Mouse (Mus musculus) hindbrain, embryonic 12.5 days (tissue): Measurements from ENCODE around the gene Gm17374. TPM values are rescaled to one million over a fixed set of nuclear protein-coding genes. Genes with fewer than 3 reads are reported as not detected.
"Not testable (repeated sequence)": the region's sequence is repeated elsewhere in the genome, so short reads cannot be mapped to it uniquely, and the experiment has no call there.

Experiments
- ATAC-seq: fragments of 200-750 bp; cut with Nextera tagmentation; 2 replicates; pipeline ENCODE4 v1.8.0; 2017; ENCODE audit warnings: moderate TSS enrichment; ENCODE audit not compliant: low FRiP score
- H3K27ac ChIP-seq: fragments of 300-500 bp; sonication (generic); 2 replicates; pipeline ENCODE4 v1.5.1; 2016; ENCODE audit warnings: mild to moderate bottlenecking
- H3K27me3 ChIP-seq: fragments of 300-500 bp; sonication (generic); 2 replicates; pipeline ENCODE4 v1.6.1; 2016; ENCODE audit warnings: mild to moderate bottlenecking
- H3K36me3 ChIP-seq: fragments of 300-500 bp; sonication (generic); 2 replicates; pipeline ENCODE4 v1.6.1; 2016; ENCODE audit warnings: mild to moderate bottlenecking
- H3K4me1 ChIP-seq: fragments of 300-500 bp; sonication (generic); 2 replicates; pipeline ENCODE4 v1.6.1; 2016
- H3K4me2 ChIP-seq: fragments of 300-500 bp; sonication (generic); replicated peaks from 2 replicates; pipeline ENCODE4 v1.6.1; 2016; ENCODE audit warnings: mild to moderate bottlenecking
- H3K4me3 ChIP-seq: fragments of 300-500 bp; sonication (generic); 2 replicates; pipeline ENCODE4 v1.5.1; 2016; ENCODE audit warnings: mild to moderate bottlenecking
- H3K9ac ChIP-seq: fragments of 300-500 bp; sonication (generic); 2 replicates; pipeline ENCODE4 v1.6.1; 2016; ENCODE audit warnings: mild to moderate bottlenecking, moderate library complexity
- H3K9me3 ChIP-seq: fragments of 300-500 bp; sonication (generic); replicated peaks from 2 replicates; pipeline ENCODE4 v1.6.1; 2016; ENCODE audit warnings: mild to moderate bottlenecking
- WGBS: fragments of 180-500 bp; shearing (Covaris S2); methylation state at CpG from one replicate; pipeline ENCODE4 v1.1.7; 2016; 5-methylcytosine and 5-hydroxymethylcytosine counted together
- polyA plus RNA-seq: library from polyadenylated mRNA; unstranded; fragments of >200 nt; fragmentation: Nextera tagmentation; extraction: Ambion mirVana; gene quantifications from 2 replicates; pipeline ENCODE4 v1.2.1, GENCODE M21; 2016

The Gm17374 gene
- not detected in 2 replicates for polyA plus RNA-seq

DNA sequence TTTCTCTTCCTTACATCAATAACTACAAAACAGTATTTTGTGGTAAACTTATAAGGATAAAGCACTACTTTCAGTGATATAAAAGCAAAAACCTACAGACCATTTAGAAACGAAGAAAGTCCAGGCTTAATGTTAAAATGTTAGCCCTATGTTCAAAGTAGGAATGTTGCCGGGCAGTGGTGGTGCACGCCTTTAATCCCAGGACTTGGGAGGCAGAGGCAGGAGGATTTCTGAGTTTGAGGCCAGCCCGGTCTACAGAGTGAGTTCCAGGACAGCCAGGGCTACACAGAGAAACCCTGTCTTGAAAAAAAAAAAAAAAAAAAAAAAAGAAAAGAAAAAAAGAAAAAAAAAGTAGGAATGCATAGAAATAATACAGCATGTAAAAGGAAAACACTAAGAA is at the start of gene Gm17374:
Gene Gm17374, plus strand, starts transcription at position 301 of the 400 bp plus-strand sequence.
- not testable (repeated sequence) for H3K4me2 ChIP-seq, H3K4me3 ChIP-seq, H3K27ac ChIP-seq, H3K4me1 ChIP-seq, H3K9ac ChIP-seq, ATAC-seq, H3K9me3 ChIP-seq, H3K27me3 ChIP-seq
- WGBS, result 94% methylated on average over 4 of the region's 4 CpGs
- peaks cover 26% of the 10 kb centered on the region for H3K36me3 ChIP-seq

DNA sequence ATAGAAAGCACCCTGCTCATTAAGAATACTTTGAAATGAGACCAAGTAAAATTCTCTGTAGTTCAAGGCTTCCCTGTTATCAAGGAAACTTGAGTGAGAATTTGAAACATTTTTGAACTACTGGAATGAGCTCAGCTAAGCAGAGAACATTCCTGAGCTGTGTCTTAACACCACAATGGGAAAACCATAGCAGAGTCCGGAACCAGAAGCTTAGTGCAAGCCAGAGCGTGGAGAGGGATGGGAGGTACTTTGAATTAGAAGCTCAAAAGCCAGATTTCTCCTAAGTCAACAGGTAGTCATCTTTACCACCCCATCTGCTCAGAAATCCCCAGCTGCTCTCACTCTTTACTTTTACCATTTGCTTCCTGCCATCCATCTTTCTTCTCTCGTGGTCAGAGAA is 46.9 kb upstream of the Gm17374 start:
- H3K4me2 ChIP-seq, result no peak overlapping the region
- H3K27ac ChIP-seq, result no peak overlapping the region
- no peak for ATAC-seq
- H3K4me3 ChIP-seq, result no peak overlapping the region
- no peaks in the 10 kb centered on the region for H3K4me1 ChIP-seq
- H3K27me3 ChIP-seq, result no peaks in the 10 kb centered on the region
- H3K9me3 ChIP-seq, result no peaks in the 10 kb centered on the region
- H3K36me3 ChIP-seq, result no peaks in the 10 kb centered on the region
- no peak overlapping the region for H3K9ac ChIP-seq
- WGBS, result 70% methylated on average over 3 of the region's 3 CpGs

DNA sequence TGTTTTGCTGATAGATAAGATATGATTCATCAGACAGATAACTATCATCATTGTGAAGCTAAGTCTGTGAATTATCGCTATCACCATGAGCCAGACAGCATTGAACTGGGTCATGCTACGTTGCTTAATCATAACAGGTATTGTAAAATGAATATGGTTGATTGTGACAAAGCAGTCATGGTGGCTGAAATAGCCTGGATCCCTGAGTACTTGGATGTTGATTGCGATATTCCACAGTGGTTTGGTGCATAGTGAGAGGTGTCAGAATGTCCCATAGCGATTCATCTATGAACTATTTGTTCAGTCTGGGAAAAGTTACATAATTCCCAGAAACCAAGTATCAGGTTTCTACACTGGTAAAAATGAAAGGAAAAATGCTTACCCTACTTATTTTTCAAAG is 44.2 kb upstream of the Gm17374 start:
- H3K4me2 ChIP-seq, result no peak overlapping the region
- no peak overlapping the region for H3K4me3 ChIP-seq
- ATAC-seq, result no peak
- H3K36me3 ChIP-seq, result no peaks in the 10 kb centered on the region
- H3K9me3 ChIP-seq, result no peaks in the 10 kb centered on the region
- no peak overlapping the region for H3K9ac ChIP-seq
- no peaks in the 10 kb centered on the region for H3K27me3 ChIP-seq
- WGBS, result 92% methylated on average over 4 of the region's 4 CpGs
- no peaks in the 10 kb centered on the region for H3K4me1 ChIP-seq
- no peak overlapping the region for H3K27ac ChIP-seq

DNA sequence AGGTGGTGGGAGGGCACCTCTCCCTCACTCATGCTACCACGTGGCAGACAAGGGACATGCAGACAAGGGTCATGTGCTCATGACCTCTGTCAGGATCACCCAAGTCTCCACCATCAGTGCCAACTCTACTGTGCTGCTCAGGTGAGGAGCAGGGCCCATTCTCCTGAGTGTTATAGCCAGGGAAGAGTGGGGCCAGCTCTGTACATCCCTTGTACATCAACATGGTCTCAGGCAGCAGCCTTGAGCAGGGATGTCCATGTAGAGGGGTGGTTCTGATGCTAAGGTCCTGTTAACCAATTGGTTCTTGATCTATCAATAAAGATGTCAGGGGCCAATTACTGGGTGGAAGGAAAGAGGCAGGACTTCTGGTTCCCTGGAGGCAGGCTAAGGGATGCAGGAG is 42.9 kb upstream of the Gm17374 start:
- no peaks in the 10 kb centered on the region for H3K4me1 ChIP-seq
- H3K27ac ChIP-seq, result no peak overlapping the region
- no peak overlapping the region for H3K4me3 ChIP-seq
- no peaks in the 10 kb centered on the region for H3K36me3 ChIP-seq
- no peak for ATAC-seq
- H3K4me2 ChIP-seq, result no peak overlapping the region
- no peak overlapping the region for H3K9ac ChIP-seq
- no peaks in the 10 kb centered on the region for H3K9me3 ChIP-seq
- 40% methylated on average over 1 of the region's 1 CpGs for WGBS
- H3K27me3 ChIP-seq, result no peaks in the 10 kb centered on the region

DNA sequence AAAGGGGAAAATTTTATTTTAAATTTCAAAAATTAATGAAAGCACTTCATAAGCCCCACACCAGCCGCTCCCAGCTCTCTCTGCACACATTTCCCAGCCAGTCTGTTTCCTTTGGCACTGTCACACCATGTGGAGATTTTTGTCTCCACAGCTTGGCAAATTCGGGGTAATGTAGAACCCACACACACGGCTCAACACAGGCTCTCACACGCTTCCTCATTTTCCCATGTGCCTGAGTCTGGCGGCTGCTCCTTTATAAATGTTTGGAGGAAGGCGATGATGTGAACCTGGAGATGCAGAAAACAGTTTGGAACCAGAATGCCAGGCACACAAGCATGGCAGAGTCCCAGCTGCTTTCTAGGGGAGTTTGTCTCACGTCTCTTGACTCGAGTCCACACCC is 38.0 kb upstream of the Gm17374 start:
- Histone ChIP-seq H3K27me3 (no peaks in the 10 kb centered on the region), H3K27ac (no peak overlapping the region), H3K4me3 (no peak overlapping the region), H3K9ac (no peak overlapping the region), H3K36me3 (no peaks in the 10 kb centered on the region), H3K4me1 (no peaks in the 10 kb centered on the region), H3K9me3 (no peaks in the 10 kb centered on the region), H3K4me2 (no peak overlapping the region)
- no peak for ATAC-seq
- 92% methylated on average over 8 of the region's 8 CpGs for WGBS

DNA sequence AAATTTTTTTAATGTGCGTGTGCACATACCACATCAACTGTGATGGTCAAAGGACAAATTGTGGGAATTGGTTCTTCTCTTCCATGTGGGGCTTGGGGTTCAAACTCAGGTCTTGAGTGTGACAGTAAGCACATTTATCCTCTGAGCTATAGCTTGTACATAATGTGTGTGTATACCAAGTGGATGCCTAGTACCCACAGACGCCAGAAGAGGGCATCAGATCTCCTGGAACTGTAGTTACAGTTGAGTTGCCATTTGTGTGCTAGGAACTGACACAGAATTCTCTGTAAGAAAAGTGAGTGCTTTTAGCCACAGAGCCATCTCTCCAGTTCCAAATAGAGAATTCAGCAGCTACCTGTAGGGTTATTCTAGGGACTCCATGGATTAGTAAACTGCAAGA is 26.3 kb upstream of the Gm17374 start:
- Histone ChIP-seq H3K36me3 (peaks cover 51% of the 10 kb centered on the region), H3K27me3 (no peaks in the 10 kb centered on the region), H3K27ac (no peak overlapping the region), H3K9me3 (no peaks in the 10 kb centered on the region), H3K4me3 (no peak overlapping the region), H3K4me1 (no peaks in the 10 kb centered on the region), H3K4me2 (no peak overlapping the region), H3K9ac (no peak overlapping the region)
- whole genome bisulfite sequencing, result 95% methylated on average over 2 of the region's 2 CpGs
- ATAC-seq, result no peak

DNA sequence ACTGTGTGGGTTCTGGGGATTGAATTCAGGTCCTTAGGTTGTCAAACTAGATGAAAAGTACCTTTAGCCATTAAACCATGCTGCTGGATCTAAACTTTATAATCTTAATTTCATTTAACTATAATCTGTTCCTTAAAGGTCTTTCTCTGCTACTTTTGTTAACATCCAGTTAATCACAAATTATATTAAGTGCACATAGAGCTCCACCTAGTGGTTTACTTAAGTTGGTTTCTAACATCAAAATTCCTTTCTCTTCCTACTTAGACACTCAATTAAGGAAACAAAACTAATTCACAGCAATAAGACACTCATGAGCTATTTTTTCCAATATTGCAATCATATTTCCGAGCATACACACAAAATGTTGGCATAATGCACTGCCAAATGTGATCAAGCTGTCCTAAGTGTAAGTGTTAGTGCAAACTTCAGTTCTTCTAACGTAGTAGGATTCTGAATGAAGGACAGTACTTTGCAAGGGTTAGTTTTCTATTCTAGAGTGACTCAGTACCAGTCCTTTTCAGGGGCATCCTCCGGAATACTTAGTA is 7.4 kb downstream of the Gm17374 start:
- Histone ChIP-seq H3K9me3 (no peaks in the 10 kb centered on the region), H3K4me3 (no peak overlapping the region), H3K4me1 (no peaks in the 10 kb centered on the region), H3K4me2 (no peak overlapping the region), H3K27me3 (no peaks in the 10 kb centered on the region), H3K36me3 (peaks cover 42% of the 10 kb centered on the region), H3K27ac (no peak overlapping the region), H3K9ac (no peak overlapping the region)
- no peak for ATAC-seq
- WGBS, result 84% methylated on average over 3 of the region's 3 CpGs

DNA sequence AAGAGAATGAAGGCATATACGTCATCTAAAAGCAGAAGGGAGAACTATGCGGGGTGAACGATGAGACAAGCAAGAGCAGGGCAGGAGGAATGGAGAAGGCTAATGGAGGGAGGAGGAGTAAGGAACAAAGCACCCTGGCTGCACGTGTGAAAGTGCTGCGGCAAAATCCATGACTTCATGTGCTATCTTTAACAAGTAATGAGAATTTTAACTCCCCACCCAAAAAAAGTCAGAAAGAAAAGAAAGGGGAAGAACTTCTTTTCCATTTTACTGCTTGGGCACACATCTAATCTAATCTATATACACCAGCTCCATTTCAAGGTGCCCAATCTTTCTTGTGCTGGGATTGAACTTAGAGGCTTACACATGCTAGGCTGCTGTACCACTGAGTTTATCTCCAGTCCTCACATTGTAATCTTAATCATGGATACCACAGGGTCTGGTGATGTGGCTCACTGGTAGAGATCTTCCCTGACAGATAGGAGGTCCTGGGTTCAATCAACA is 11.6 kb downstream of the Gm17374 start:
- WGBS, result 93% methylated on average over 5 of the region's 5 CpGs
- no peak overlapping the region for H3K9ac ChIP-seq
- no peak for ATAC-seq
- H3K36me3 ChIP-seq, result peaks cover 33% of the 10 kb centered on the region
- no peaks in the 10 kb centered on the region for H3K4me1 ChIP-seq
- H3K4me2 ChIP-seq, result no peak overlapping the region
- H3K4me3 ChIP-seq, result no peak overlapping the region
- H3K9me3 ChIP-seq, result no peaks in the 10 kb centered on the region
- H3K27ac ChIP-seq, result no peak overlapping the region
- H3K27me3 ChIP-seq, result no peaks in the 10 kb centered on the region

DNA sequence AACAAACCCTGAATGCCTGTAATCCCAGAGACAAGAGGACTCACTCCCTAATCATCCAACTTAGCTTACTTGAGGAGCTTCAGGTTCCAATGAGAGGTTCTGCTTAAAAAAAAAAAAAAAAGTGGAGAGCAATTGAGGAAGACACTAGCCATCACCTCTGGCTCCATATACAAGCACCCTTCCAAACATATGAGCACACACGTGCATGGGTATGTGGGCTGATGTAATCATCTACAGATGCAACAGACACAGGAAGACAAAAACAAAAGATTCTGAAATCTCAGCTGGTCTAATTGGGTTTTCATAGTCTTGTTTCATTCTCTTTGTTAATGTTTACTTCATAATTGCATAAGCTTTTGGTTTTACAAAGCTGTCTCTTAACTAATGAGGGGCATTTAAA is 17.2 kb downstream of the Gm17374 start:
- H3K9ac ChIP-seq, result no peak overlapping the region
- no peak overlapping the region for H3K4me2 ChIP-seq
- 83% methylated on average over 1 of the region's 1 CpGs for WGBS
- no peaks in the 10 kb centered on the region for H3K9me3 ChIP-seq
- H3K27ac ChIP-seq, result no peak overlapping the region
- H3K36me3 ChIP-seq, result peaks cover 15% of the 10 kb centered on the region
- no peak for ATAC-seq
- peaks cover 13% of the 10 kb centered on the region for H3K4me1 ChIP-seq
- no peaks in the 10 kb centered on the region for H3K27me3 ChIP-seq
- no peak overlapping the region for H3K4me3 ChIP-seq

DNA sequence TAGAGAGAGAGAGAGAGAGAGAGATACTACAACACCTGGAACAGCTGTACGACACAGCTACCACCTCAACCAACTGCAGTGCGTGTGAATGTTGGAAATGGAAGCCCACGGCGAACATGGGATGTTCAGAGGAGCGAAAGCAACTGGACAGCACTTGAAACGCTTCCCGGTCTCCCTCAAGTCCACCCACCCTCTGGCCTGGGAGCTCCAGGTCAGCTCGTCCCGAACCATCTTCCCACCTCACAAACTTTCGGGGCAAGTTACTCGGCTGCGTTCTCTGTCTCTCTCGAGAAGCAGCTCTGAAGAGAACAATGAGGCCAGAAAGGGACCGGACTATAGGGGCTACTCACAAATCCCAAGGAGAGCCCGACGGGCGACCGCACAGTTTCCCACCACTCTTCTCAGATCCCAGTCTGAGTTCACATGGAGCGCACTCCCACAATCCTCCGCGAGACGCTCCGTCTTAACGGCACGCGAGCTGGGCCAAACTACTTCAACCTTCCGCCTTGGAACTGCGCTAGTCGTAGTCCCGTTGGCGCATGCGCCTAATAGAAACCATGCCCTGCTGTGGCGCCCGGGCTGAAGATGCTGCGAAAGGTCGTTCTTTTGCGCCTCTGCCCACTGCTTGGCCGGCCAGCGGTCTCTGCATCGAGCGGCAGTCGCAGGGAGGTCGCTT is 18.4 kb downstream of the Gm17374 start, which contains the start of the genes Esf1 and Ndufaf5:
Gene Esf1, minus strand, starts transcription at position 438 of the 676 bp plus-strand sequence.
Gene Ndufaf5, plus strand, starts transcription at position 523 of the 676 bp plus-strand sequence.
- H3K27ac ChIP-seq, result peak within 1 kb of the TSS; percentile 84

DNA sequence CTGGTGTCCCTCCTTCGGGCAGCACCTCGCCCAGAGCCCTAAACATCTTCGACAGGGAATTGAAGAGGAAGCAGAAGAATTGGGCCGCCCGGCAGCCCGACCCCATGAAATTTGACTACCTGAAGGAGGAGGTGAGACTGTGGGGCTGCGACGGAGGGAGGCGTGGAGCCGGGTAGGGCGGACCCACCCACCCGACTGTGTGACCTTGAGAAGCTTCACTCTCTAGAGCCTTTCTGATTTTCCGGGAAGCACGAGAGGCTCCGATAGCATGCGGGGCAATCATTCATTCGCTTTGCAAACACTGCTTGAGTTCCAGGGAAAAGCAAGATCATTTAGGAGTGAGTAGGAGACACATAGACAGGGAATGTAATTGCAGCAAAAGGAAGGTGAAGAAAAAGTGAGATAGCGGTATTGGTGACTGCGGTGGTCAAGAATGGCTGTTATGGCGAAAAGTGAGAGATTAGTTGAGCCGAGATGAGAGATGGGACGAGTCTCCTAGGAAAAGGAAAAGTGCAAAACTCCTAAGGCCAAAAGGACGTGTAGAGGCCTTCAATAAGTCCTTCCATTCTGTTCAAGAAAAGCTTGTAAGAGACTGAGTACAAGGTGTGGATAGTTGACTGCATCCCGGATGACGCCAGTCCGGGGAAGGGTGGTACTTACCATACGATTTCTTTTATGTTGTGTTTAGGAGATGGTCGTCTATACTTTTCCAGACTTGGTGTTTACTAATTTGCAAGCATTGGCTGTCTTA is 19.1 kb downstream of the Gm17374 start:
- H3K27ac ChIP-seq, result peak overlapping the region; percentile 84
- no peaks in the 10 kb centered on the region for H3K9me3 ChIP-seq
- H3K36me3 ChIP-seq, result peaks cover 5% of the 10 kb centered on the region; the same call in 1 of the 2 replicates
- H3K4me1 ChIP-seq, result peaks cover 13% of the 10 kb centered on the region
- H3K9ac ChIP-seq, result peak overlapping the region; percentile 81
- H3K4me2 ChIP-seq, result peak overlapping the region; percentile 66
- peak overlapping the region; percentile 79 for H3K4me3 ChIP-seq
- peak; percentile 82 for ATAC-seq
- no peaks in the 10 kb centered on the region for H3K27me3 ChIP-seq
- 7% methylated on average over 28 of the region's 28 CpGs for WGBS

More for the DNA sequence above, 18.4 kb downstream of the Gm17374 start, which contains the start of the genes Esf1 and Ndufaf5:
- peak within 1 kb of the TSS; percentile 66 for H3K4me2 ChIP-seq
- peaks cover 7% of the 10 kb centered on the region; the same call in 1 of the 2 replicates for H3K36me3 ChIP-seq
- peak within 1 kb of the TSS; percentile 81 for H3K9ac ChIP-seq
- peak; percentile 98 for ATAC-seq
- H3K4me1 ChIP-seq, result peaks cover 13% of the 10 kb centered on the region
- peak within 1 kb of the TSS; percentile 79 for H3K4me3 ChIP-seq
- under 1% methylated on average over 43 of the region's 43 CpGs for WGBS
- no peaks in the 10 kb centered on the region for H3K27me3 ChIP-seq
- H3K9me3 ChIP-seq, result no peaks in the 10 kb centered on the region

DNA sequence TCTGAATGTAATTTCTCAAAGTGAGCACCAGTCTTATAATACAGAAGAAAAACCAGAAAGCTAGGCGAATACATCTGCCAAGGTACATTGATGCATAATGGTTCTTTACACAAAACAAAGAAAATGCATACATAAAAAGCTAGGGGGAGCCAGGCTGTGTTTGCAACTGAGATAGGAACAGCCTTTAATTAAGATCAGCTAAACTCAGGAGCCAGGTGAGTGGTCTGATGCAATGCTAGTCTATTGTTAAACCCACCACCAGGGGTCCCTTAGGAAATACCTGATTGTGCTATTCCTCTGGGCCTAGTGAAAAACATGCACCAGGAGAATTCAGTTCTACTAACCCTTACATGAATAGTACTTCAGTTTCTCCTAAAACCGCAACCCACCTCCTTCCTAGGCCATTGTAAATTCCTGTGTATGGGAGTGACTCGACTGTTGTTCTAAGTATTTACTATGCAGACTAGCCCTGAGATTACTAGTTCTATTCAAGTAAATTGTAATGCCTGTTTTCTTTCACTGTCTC is 33.9 kb downstream of the Gm17374 start:
- H3K4me2 ChIP-seq, H3K9ac ChIP-seq, H3K4me1 ChIP-seq, H3K27ac ChIP-seq, ATAC-seq, H3K9me3 ChIP-seq, H3K27me3 ChIP-seq, H3K4me3 ChIP-seq: not testable (repeated sequence)
- peaks cover 40% of the 10 kb centered on the region for H3K36me3 ChIP-seq
- 93% methylated on average over 3 of the region's 3 CpGs for WGBS
